ENCODE assay signal across 24 mouse cellular contexts in genomic region chr19:53377652-53378051, GRCm38 (mm10). TPM values are rescaled to one million over a fixed set of nuclear protein-coding genes. Genes with fewer than 3 reads are reported as not detected.
"Had no signal": no experiment of that assay in that cellular context is flagged by ENCODE, and none has a peak within 500 bp of the region (broad histone marks: within the 10 kb centered on the region; RNA-seq: fewer than 3 reads in every experiment).

No protein-coding gene starts in this region.

- H3K9me3 ChIP-seq: lung, embryonic 15.5 days; megakaryocyte, embryonic 14.5 days; midbrain, embryonic 13.5 days; midbrain, embryonic 15.5 days; neural tube, embryonic 12.5 days; stomach, embryonic 15.5 days had no signal

- H3K27ac ChIP-seq: lung, embryonic 15.5 days; macrophage; midbrain, embryonic 13.5 days; midbrain, embryonic 15.5 days; neural tube, embryonic 12.5 days; stomach, embryonic 15.5 days; stomach, postnatal 0 days had no signal

- H3K4me3 ChIP-seq: lung, embryonic 15.5 days; megakaryocyte, embryonic 14.5 days; midbrain, embryonic 13.5 days; midbrain, embryonic 15.5 days; neural tube, embryonic 12.5 days; stomach, embryonic 15.5 days had no signal

- H3K4me1 ChIP-seq: lung, embryonic 15.5 days; megakaryocyte, embryonic 14.5 days; midbrain, embryonic 13.5 days; midbrain, embryonic 15.5 days; neural tube, embryonic 12.5 days; stomach, embryonic 15.5 days had no signal

- H3K9ac ChIP-seq: lung, embryonic 15.5 days; midbrain, embryonic 13.5 days; midbrain, embryonic 15.5 days; neural tube, embryonic 12.5 days; stomach, embryonic 15.5 days had no signal

- DNase-seq: lung, adult 2 months; lung, postnatal 14 days; lung, postnatal 36 days; right cerebral cortex, postnatal 14 days; thymus, adult 2 months; thymus, postnatal 25 days; thymus, postnatal 4 days had no signal

- H3K27me3 ChIP-seq: lung, embryonic 15.5 days; megakaryocyte, embryonic 14.5 days; midbrain, embryonic 13.5 days; midbrain, embryonic 15.5 days; neural tube, embryonic 12.5 days; stomach, embryonic 15.5 days had no signal

RNA-seq across cellular contexts. Expression of gene Gm10197, which starts 6.1 kb away (rescaled TPM):
- total RNA-seq: megakaryocyte progenitor cell, adult 5-6 weeks; midbrain, postnatal 0 days; monocyte, adult 5-6 weeks; neutrophil, adult 5-6 weeks had no signal
- polyA plus RNA-seq: lung, adult 2 months; lung, postnatal 0 days; macrophage; midbrain, embryonic 11.5 days; midbrain, embryonic 13.5 days; midbrain, embryonic 15.5 days; midbrain, postnatal 0 days; neural tube, embryonic 12.5 days; spleen, adult 2 months; stomach, postnatal 0 days; testis, adult 2 months; thymus, adult 2 months; urinary bladder, adult 2 months had no signal
